Mouse (Mus musculus) spleen, adult 12 weeks (tissue): ENCODE results near the gene Pim3.
A peak's percentile ranks its signal among the peaks of the same experiment; 100 is the strongest.

ENCODE experiments used
- DNase-seq: peaks from one replicate; pipeline ENCODE4 v3.0.0; 2022; ENCODE audit warnings: low spot score

Pim3 gene

GRCm38 (mm10) chr15:88881253-88882044 lies 19.5 kb downstream of the Pim3 start:
- no peak for DNase-seq

GRCm38 (mm10) chr15:88882851-88883250 lies 20.9 kb downstream of the Pim3 start:
- no peak for DNase-seq

- DNase-seq: no peak
Measured at GRCm38 (mm10) chr15:88883342-88883741, 21.4 kb downstream of the Pim3 start.

GRCm38 (mm10) chr15:88885376-88885775 lies 23.4 kb downstream of the Pim3 start:
- DNase-seq: no peak

- DNase-seq: no peak
Measured at GRCm38 (mm10) chr15:88889032-88889431, 27.0 kb downstream of the Pim3 start.

GRCm38 (mm10) chr15:88889994-88890393 lies 28.0 kb downstream of the Pim3 start:
- DNase-seq: no peak

- peak; percentile 33 for DNase-seq
Measured at GRCm38 (mm10) chr15:88890751-88891675, 29.0 kb downstream of the Pim3 start.

GRCm38 (mm10) chr15:88891676-88892040 lies 29.7 kb downstream of the Pim3 start:
- no peak for DNase-seq

- no peak for DNase-seq
Measured at GRCm38 (mm10) chr15:88892252-88892651, 30.3 kb downstream of the Pim3 start.

- no peak for DNase-seq
Measured at GRCm38 (mm10) chr15:88892876-88893275, 30.9 kb downstream of the Pim3 start.

- no peak for DNase-seq
Measured at GRCm38 (mm10) chr15:88895119-88895518, 33.1 kb downstream of the Pim3 start.

GRCm38 (mm10) chr15:88895891-88896290 lies 33.9 kb downstream of the Pim3 start:
- no peak for DNase-seq

- DNase-seq: no peak
Measured at GRCm38 (mm10) chr15:88896341-88896980, 34.5 kb downstream of the Pim3 start.

GRCm38 (mm10) chr15:88902200-88902875 lies 40.4 kb downstream of the Pim3 start:
- no peak for DNase-seq

- no peak for DNase-seq
Measured at GRCm38 (mm10) chr15:88903086-88903485, 41.1 kb downstream of the Pim3 start.

GRCm38 (mm10) chr15:88904056-88904811 lies 42.2 kb downstream of the Pim3 start:
- no peak for DNase-seq

- no peak for DNase-seq
Measured at GRCm38 (mm10) chr15:88906347-88906746, 44.4 kb downstream of the Pim3 start.

GRCm38 (mm10) chr15:88915046-88915445 lies 53.1 kb downstream of the Pim3 start:
- DNase-seq: no peak
